Mouse (Mus musculus): ENCODE data around the gene Iqck.

Iqck gene

GRCm38 (mm10) chr7:118992623-118993405 lies 137.3 kb downstream of the Iqck start:
- DNase-seq: no peak

DNA sequence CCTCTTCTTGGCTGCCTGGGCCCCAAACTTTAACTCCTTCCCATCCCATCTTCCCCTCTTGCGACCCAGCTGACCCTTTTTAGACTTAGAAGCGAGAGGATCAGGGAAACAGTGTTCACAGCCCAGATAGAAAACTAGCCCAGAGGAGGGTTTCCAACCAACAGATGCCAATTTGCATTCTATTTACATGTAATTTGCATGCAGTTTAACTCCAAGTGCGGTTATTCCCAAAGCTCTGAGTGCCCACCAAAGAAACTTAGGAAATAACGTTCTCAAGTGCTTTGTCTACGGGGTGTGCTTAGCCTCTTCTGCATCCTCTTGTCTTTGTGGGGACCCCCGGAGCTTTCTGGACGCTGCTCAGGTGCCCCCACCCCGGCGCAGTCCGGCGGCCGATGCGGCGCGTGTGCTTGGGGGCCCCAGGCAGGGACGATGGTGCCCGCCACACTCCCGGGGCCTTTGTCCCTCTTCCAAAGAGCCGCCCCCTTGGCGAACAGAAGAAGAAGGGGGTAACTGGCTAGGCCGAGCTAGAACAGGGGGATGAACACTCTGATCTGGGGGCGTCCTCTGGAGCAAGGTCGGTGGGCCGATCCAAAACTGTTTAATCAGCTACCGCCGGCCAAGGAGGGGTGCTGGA lies 138.2 kb downstream of the Iqck start:
- no peak for DNase-seq

DNA sequence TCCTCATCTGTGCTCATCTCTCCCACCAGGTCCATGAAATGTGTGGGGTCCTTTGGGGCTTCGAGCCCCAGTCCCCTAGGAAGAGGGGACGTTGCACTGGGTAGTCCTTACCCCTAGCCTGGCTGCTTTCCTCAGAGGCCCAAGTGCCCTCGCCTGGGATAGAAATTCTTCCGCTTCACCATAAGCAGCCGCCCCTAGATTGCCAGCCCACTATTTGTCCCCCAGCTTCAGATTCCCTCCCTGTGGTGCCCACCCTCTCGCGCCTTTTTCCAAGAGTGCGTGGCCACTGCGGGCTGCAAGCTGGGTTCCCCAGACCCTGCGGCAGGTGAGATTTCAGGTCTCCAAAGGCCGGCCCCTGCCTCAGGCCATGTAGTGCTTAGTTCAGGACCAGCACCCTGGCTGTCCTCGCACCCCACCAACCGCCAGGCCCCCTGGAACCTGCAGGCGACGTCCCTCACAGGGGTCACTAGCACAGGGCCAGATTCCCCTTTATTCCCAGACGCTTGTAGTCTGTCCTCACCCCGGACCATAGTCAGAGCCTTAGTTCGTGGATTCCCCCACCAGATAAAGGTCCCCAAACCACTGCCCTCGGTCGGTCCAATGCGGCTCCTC lies 138.8 kb downstream of the Iqck start:
- DNase-seq: peak in 1 of 2 experiments; percentile 15

GRCm38 (mm10) chr7:118995007-118995406 lies 139.5 kb downstream of the Iqck start, which contains the start of gene Gprc5b:
TSS of gene Gprc5b (minus strand) at chr7:118995211.
- DNase-seq: peak; percentile 76 to 82

GRCm38 (mm10) chr7:118995671-118996070 lies 140.1 kb downstream of the Iqck start:
- DNase-seq: no peak

DNA sequence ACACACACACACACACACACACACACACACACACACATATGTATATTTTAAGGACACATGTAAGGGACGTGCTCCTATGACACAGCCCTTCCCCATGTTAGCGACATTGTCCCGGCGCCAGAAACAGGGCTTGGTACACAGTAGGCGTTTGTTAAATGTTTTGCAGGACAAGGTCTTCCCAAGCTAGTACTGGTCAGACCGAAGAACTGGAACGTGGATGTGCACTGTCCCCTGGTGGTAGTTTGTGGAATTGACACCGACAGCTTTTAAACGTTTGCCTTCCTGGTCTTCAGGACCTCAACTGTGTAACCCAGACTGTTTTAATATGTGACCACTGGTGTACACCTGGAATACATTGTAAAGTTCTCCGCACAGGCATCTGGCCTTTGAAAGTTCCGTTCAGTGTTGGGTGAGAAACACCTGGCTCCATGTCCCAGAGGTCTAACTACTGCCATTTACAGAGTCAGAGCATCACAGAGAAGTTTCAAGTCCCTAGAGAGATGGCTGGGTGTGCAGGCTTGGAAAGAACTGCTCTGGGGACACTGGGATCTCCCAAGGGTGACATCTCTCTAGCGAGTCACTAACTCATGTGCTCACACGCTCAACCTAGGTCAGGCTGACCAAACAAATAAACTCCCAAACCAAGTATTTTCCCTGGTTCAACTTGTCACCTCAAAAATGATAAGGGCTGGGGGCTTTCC lies 140.7 kb downstream of the Iqck start:
- peak; percentile 26 to 56 for DNase-seq

DNA sequence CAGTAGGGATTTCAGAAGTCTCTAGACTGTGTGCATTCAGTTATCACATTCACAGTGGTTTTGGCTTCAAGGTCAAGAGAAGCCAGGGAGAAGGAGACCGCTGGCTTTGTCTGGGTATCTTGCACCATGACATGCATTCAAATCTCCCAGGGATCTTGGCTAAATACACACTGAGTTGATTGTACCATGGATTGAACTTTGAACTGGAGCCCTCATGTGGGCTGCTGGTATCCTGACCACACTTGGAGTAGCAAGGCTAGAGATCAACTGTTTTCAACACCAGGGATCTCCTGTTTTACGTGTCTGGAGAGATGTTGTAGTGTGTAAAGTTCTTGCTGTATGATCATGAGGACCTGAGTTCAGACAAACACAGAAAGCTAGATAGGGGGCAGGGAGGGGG lies 144.3 kb downstream of the Iqck start:
- DNase-seq: no peak

- DNase-seq: no peak
Measured at GRCm38 (mm10) chr7:119001965-119002364, 146.4 kb downstream of the Iqck start.

- no peak for DNase-seq
Measured at GRCm38 (mm10) chr7:119002501-119002900, 146.9 kb downstream of the Iqck start.

DNA sequence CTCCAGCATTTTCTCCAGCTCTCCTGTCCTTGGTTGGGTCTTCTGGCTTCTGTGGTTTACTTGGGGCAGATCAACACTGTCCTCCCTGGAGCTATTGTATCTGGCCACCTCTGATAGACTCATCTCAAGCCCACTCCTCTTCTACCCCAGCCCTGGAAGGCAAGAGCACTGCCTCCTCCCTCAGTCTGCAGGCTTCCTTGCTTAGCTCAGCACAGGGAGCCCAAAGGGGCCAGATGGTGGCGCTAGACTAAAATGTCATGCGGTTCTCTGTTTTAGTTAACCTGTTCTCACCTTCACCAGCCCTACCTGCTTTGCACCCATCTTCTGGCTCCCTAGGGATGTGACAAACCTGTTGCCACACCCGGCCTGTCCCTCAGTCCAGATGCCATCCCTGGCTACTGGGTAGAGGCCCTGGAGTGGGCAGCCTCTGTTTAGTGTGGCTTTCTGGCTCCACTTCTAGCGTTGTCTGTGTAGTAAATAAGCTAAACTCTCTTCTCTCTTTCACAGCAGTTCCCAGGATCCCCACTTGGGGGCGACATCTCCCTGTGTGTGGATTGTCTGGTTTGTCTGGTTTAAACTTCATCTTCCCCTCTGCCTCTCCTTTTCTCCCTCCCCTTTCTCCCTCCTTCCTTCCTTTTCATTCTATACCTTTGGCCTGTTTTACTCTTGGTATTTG lies 155.4 kb downstream of the Iqck start:
- no peak for DNase-seq

DNA sequence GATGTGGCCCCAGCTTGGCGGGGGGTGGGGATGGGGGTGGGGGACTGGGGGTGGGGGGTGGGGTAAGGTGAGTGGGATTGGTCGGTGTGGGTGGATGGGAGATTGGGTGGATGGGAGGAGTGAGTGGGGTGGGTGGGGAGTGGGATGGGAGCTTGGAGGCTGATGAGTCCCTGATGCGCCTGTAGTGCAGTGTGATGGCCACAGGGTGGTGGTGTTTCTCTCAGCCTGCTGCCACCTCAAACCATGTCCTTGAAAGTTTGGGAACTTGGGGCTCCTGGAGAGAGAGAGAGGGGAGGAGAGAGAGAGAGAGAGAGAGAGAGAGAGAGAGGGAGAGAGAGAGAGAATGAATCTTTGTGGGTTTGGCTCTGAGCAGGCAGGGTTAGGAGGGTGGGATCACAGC lies 160.2 kb downstream of the Iqck start:
- no peak for DNase-seq

DNA sequence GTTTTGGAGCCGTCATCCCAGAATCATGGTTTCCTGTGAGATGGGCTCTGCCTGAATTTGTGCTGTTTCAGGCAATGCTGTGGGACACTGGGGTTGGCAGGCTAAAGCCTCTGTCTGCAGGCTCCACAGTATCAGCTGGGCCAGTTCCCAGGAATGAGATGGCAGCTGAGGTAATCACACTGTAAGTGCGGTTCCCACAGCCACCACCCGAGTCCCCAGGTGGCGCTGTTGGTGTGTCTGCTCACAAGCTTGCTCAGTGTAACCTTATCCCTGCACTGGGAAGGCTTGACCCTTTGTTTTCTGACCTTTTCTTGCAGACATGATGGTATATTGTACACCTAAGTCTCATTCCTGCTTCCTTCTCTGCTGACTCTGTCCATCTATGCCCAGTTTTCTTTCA lies 164.0 kb downstream of the Iqck start:
- DNase-seq: no peak

Data from thymus, adult 18-20 months (tissue).